In the genomic region with DNA sequence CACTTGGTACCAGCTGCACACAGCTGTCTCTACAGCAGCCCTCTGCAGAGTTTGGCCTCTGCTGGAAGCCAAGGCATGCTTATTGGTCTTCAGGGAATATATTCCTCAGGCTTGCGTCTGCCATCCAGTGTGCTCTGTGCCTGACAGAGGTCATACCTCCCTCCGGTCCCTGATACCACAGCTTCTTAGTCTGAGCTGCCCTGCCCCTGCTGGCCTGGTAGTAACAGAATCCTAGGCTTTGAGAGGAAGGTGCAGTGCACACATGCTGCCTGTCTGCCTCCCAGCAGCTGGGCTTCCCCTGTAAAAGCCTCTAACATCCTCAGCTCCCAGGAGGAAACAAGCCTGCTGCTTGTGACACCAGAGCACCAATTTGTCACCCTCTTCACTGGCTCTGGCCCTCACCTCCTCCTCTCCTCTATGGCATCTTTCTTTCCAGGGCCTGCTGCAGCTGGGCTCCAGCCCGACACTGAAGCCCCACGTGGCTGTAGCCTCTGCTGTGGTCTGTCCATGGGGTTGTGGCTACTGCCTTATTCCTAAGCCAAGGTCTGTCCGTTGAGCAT, we compare ENCODE assay signal across 12 mouse cellular contexts.
DNase-seq lines count a peak whose midpoint lies in the region; ATAC-seq and TF ChIP-seq lines count a peak whose summit lies in the region.
"Had no signal": no experiment of that assay in that cellular context is flagged by ENCODE, and none has a peak within 500 bp of the region (broad histone marks: within the 10 kb centered on the region; RNA-seq: fewer than 3 reads in every experiment).

No protein-coding gene starts in this region.

- H3K4me2 ChIP-seq in limb, embryonic 13.5 days (replicated peaks), result no peak overlapping the region
- H3K4me2 ChIP-seq in stomach, embryonic 15.5 days, result no peak overlapping the region

- no peaks in the 10 kb centered on the region for H3K27me3 ChIP-seq in limb, embryonic 13.5 days
- H3K27me3 ChIP-seq in stomach, embryonic 15.5 days (replicated peaks), result no peaks in the 10 kb centered on the region

- H3K9ac ChIP-seq in limb, embryonic 13.5 days, result 0 out of 2 replicates have a peak overlapping the region, but pooled peaks have one; percentile 10
- H3K9ac ChIP-seq in stomach, embryonic 15.5 days, result no peak overlapping the region

- peaks cover 18% of the 10 kb centered on the region for H3K4me1 ChIP-seq in limb, embryonic 13.5 days
- H3K4me1 ChIP-seq in stomach, embryonic 15.5 days, result peaks cover 14% of the 10 kb centered on the region

- H3K36me3 ChIP-seq in limb, embryonic 13.5 days, result no peaks in the 10 kb centered on the region
- no peaks in the 10 kb centered on the region for H3K36me3 ChIP-seq in stomach, embryonic 15.5 days

- no peak for DNase-seq in cerebellum, adult 9-11 months
- no peak for DNase-seq in left cerebral cortex, adult 2 months (ENCODE audit: extremely low spot score in 1 of 2, low spot score in 2 of 2)
- DNase-seq in left cerebral cortex, postnatal 14 days (ENCODE audit: low spot score in 2 of 2), result no peak
- DNase-seq in urinary bladder, postnatal 14 days (ENCODE audit: low spot score), result no peak
- DNase-seq in thymus, postnatal 36 days, result no peak
- DNase-seq: cerebellum, adult 18-20 months; gastrocnemius, postnatal 14 days; spleen, adult 18-20 months had no signal

- WGBS in limb, embryonic 13.5 days, result 23% methylated on average over 5 of the region's 5 CpGs
- 31% methylated on average over 5 of the region's 5 CpGs for WGBS in stomach, embryonic 15.5 days

- no peak; the same call in 1 of the 2 replicates for TF ChIP-seq CTCF in left cerebral cortex, adult 2 months (IDR thresholded peaks at IDR 0.05)

- H3K4me3 ChIP-seq in left cerebral cortex, adult 2 months, result no peak overlapping the region
- no peak overlapping the region for H3K4me3 ChIP-seq in limb, embryonic 13.5 days
- H3K4me3 ChIP-seq in stomach, embryonic 15.5 days (replicated peaks), result no peak overlapping the region

- 0 out of 2 replicates have a peak, but pooled peaks have one; percentile 6 for ATAC-seq in cerebellum, adult (ENCODE audit: insufficient number of reproducible peaks, low FRiP score, low TSS enrichment)
- ATAC-seq in limb, embryonic 13.5 days (ENCODE audit: low FRiP score, low read depth), result peak; percentile 80
- peak; percentile 41; the same call in 1 of the 2 replicates for ATAC-seq in stomach, embryonic 15.5 days (ENCODE audit: insufficient read depth, low FRiP score, low read depth)

- H3K9me3 ChIP-seq in limb, embryonic 13.5 days, result no peaks in the 10 kb centered on the region
- no peaks in the 10 kb centered on the region for H3K9me3 ChIP-seq in stomach, embryonic 15.5 days

- intact Hi-C loops in left cerebral cortex, adult 2 months (cut with DNase I), result no loop called here
- intact Hi-C loops in left cerebral cortex, postnatal 14 days (cut with DNase I), result no loop called here

- peak overlapping the region; percentile 36; the same call in 1 of the 2 replicates for H3K27ac ChIP-seq in left cerebral cortex, adult 2 months
- no peak overlapping the region; the same call in 1 of the 2 replicates for H3K27ac ChIP-seq in limb, embryonic 13.5 days
- no peak overlapping the region for H3K27ac ChIP-seq in stomach, embryonic 15.5 days
- H3K27ac ChIP-seq: macrophage had no signal

Comparison
In these comparisons a context has a peak if more than half of its experiments do, and no peak if none do; other contexts are left out.
1. ATAC-seq: peak in every context shown above with its lines; median percentile 80 in limb, embryonic 13.5 days; 41 in stomach, embryonic 15.5 days; 6 in cerebellum, adult.